Mouse (Mus musculus) ES-E14 (cell line): ENCODE results near the gene Fut7.

Experiments used
- CHD2 ChIP-seq: IDR thresholded peaks from 2 replicates; pipeline ENCODE4 v1.6.1; 2014; ENCODE audit warnings: mild to moderate bottlenecking, low read depth, low read length, inconsistent platforms
- MAFK ChIP-seq: IDR thresholded peaks from 2 replicates; pipeline ENCODE4 v1.6.1; 2014; ENCODE audit warnings: mild to moderate bottlenecking, low read depth, low read length, inconsistent platforms; ENCODE audit not compliant: insufficient read depth
- ZC3H11A ChIP-seq: IDR thresholded peaks from 2 replicates; pipeline ENCODE4 v1.6.1; 2012; ENCODE audit warnings: low read depth, mild to moderate bottlenecking, inconsistent platforms, low read length, borderline replicate concordance
- ZNF384 ChIP-seq: IDR thresholded peaks from 2 replicates; pipeline ENCODE4 v1.6.1; 2012; ENCODE audit warnings: low read depth, low read length, inconsistent platforms

- TF ChIP-seq ZC3H11A (no peak), CHD2 (no peak), MAFK (no peak), ZNF384 (no peak)
Measured at GRCm38 (mm10) chr2:25452951-25453350, 29.9 kb downstream of the Fut7 start.
